Mouse (Mus musculus) ES-Bruce4 (cell line): Measurements from ENCODE around the gene Tas2r137. TPM values are rescaled to one million over a fixed set of nuclear protein-coding genes. Genes with fewer than 3 reads are reported as not detected.

Experiments used
- H3K27ac ChIP-seq: 2 replicates; pipeline ENCODE4 v1.5.1; 2012; ENCODE audit warnings: low read length, inconsistent platforms; ENCODE audit not compliant: insufficient read depth
- H3K27me3 ChIP-seq: 2 replicates; pipeline ENCODE4 v1.6.1; 2012; ENCODE audit warnings: mild to moderate bottlenecking, low read length, inconsistent platforms; ENCODE audit not compliant: control insufficient read depth, poor library complexity, insufficient read depth, severe bottlenecking
- H3K36me3 ChIP-seq: 2 replicates; pipeline ENCODE4 v1.6.1; 2012; ENCODE audit warnings: inconsistent platforms, mild to moderate bottlenecking, low read length, moderate library complexity; ENCODE audit not compliant: control insufficient read depth, poor library complexity, insufficient read depth, severe bottlenecking
- H3K4me1 ChIP-seq: one replicate; pipeline ENCODE4 v1.8.1; 2011; ENCODE audit warnings: low read length; ENCODE audit not compliant: control insufficient read depth, insufficient read depth
- H3K4me3 ChIP-seq: 2 replicates; pipeline ENCODE4 v1.5.1; 2011; ENCODE audit warnings: low read depth, mild to moderate bottlenecking, low read length
- H3K9ac ChIP-seq: 2 replicates; pipeline ENCODE4 v1.6.1; 2012; ENCODE audit warnings: low read depth, mild to moderate bottlenecking, inconsistent platforms; ENCODE audit not compliant: poor library complexity, severe bottlenecking
- H3K9me3 ChIP-seq: replicated peaks from 2 replicates; pipeline ENCODE4 v1.6.1; 2012; ENCODE audit warnings: mild to moderate bottlenecking, low read length, inconsistent platforms; ENCODE audit not compliant: control insufficient read depth, poor library complexity, insufficient read depth, severe bottlenecking
- CTCF ChIP-seq: IDR thresholded peaks from one replicate; pipeline ENCODE4 v1.8.1; 2011; ENCODE audit warnings: low read depth, low read length
- EP300 ChIP-seq: IDR thresholded peaks from 2 replicates; pipeline ENCODE4 v1.6.1; 2011; ENCODE audit warnings: low read depth, low read length; ENCODE audit not compliant: insufficient read depth
- POLR2A ChIP-seq: IDR thresholded peaks from one replicate; pipeline ENCODE4 v1.8.1; 2011; ENCODE audit warnings: low read length; ENCODE audit not compliant: insufficient read depth
- polyA plus RNA-seq: library from polyadenylated mRNA; stranded (reverse); fragments of >200 nt; gene quantifications from 2 replicates; pipeline ENCODE4 v1.2.4, GENCODE M21; 2011; ENCODE audit warnings: low read depth; ENCODE audit not compliant: missing spikeins, insufficient read depth, insufficient read length

Tas2r137 gene
- 0.94 TPM in 1 of 2 replicates, not detected in the other for polyA plus RNA-seq

- TF ChIP-seq EP300 (no peak), CTCF (no peak), POLR2A (no peak)
- Histone ChIP-seq H3K36me3 (no peaks in the 10 kb centered on the region), H3K4me3 (no peak within 1 kb of the TSS), H3K9me3 (no peaks in the 10 kb centered on the region), H3K27ac (no peak within 1 kb of the TSS), H3K27me3 (no peaks in the 10 kb centered on the region), H3K4me1 (no peaks in the 10 kb centered on the region), H3K9ac (no peak within 1 kb of the TSS)
Observed at GRCm38 (mm10) chr6:40490933-40491332, at the start of gene Tas2r137. TSS of gene Tas2r137 (plus strand) at chr6:40491233.

- TF ChIP-seq EP300 (no peak), POLR2A (no peak), CTCF (no peak)
- no peaks in the 10 kb centered on the region for H3K9me3 ChIP-seq
- no peaks in the 10 kb centered on the region for H3K4me1 ChIP-seq
- no peak overlapping the region for H3K9ac ChIP-seq
- no peak overlapping the region for H3K27ac ChIP-seq
- H3K36me3 ChIP-seq: no peaks in the 10 kb centered on the region
- H3K4me3 ChIP-seq: no peak overlapping the region
- peaks cover 3% of the 10 kb centered on the region; the same call in 1 of the 2 replicates for H3K27me3 ChIP-seq
Observed at GRCm38 (mm10) chr6:40441276-40441675, 49.8 kb upstream of the Tas2r137 start.

GRCm38 (mm10) chr6:40441755-40442154 is 49.3 kb upstream of the Tas2r137 start:
- Histone ChIP-seq H3K9ac (no peak overlapping the region), H3K4me3 (no peak overlapping the region), H3K9me3 (no peaks in the 10 kb centered on the region), H3K27ac (no peak overlapping the region), H3K27me3 (peaks cover 1% of the 10 kb centered on the region; the same call in 1 of the 2 replicates), H3K36me3 (no peaks in the 10 kb centered on the region), H3K4me1 (no peaks in the 10 kb centered on the region)
- no peak for TF ChIP-seq EP300
- no peak for TF ChIP-seq POLR2A
- no peak for TF ChIP-seq CTCF

GRCm38 (mm10) chr6:40443281-40443928 is 47.6 kb upstream of the Tas2r137 start:
- no peak for TF ChIP-seq POLR2A
- no peak for TF ChIP-seq EP300
- TF ChIP-seq CTCF: no peak
- H3K27ac ChIP-seq: no peak overlapping the region

GRCm38 (mm10) chr6:40448626-40449025 is 42.4 kb upstream of the Tas2r137 start:
- H3K36me3 ChIP-seq: no peaks in the 10 kb centered on the region
- TF ChIP-seq CTCF (no peak), POLR2A (no peak), EP300 (no peak)

More at GRCm38 (mm10) chr6:40443281-40443928, 47.6 kb upstream of the Tas2r137 start:
- H3K9me3 ChIP-seq: no peaks in the 10 kb centered on the region
- no peaks in the 10 kb centered on the region for H3K36me3 ChIP-seq
- no peaks in the 10 kb centered on the region for H3K4me1 ChIP-seq
- H3K9ac ChIP-seq: no peak overlapping the region
- H3K27me3 ChIP-seq: no peaks in the 10 kb centered on the region
- H3K4me3 ChIP-seq: no peak overlapping the region

GRCm38 (mm10) chr6:40454436-40455041 is 36.5 kb upstream of the Tas2r137 start:
- H3K9me3 ChIP-seq: no peaks in the 10 kb centered on the region
- H3K36me3 ChIP-seq: no peaks in the 10 kb centered on the region
- no peaks in the 10 kb centered on the region for H3K4me1 ChIP-seq
- no peak overlapping the region for H3K9ac ChIP-seq
- H3K27me3 ChIP-seq: no peaks in the 10 kb centered on the region
- no peak overlapping the region for H3K4me3 ChIP-seq
- TF ChIP-seq CTCF (no peak), EP300 (no peak), POLR2A (no peak)
- H3K27ac ChIP-seq: no peak overlapping the region

More at GRCm38 (mm10) chr6:40448626-40449025, 42.4 kb upstream of the Tas2r137 start:
- Histone ChIP-seq H3K9ac (no peak overlapping the region), H3K27me3 (no peaks in the 10 kb centered on the region), H3K27ac (no peak overlapping the region), H3K4me1 (no peaks in the 10 kb centered on the region), H3K9me3 (no peaks in the 10 kb centered on the region), H3K4me3 (no peak overlapping the region)
